Mouse (Mus musculus) CD4-positive, CD25-positive, alpha-beta regulatory T cell, adult 9 weeks (primary cell): ENCODE results near the gene Gpt2. TPM values are rescaled to one million over a fixed set of nuclear protein-coding genes. Genes with fewer than 3 reads are reported as not detected.

Experiments
- polyA plus RNA-seq: library from polyadenylated mRNA; unstranded; fragments of 100-300 nt; shearing (Covaris generic); gene quantifications from one replicate; pipeline ENCODE4 v1.2.1, GENCODE M21; 2017

Gene Gpt2
- 0.36 TPM for polyA plus RNA-seq

DNA sequence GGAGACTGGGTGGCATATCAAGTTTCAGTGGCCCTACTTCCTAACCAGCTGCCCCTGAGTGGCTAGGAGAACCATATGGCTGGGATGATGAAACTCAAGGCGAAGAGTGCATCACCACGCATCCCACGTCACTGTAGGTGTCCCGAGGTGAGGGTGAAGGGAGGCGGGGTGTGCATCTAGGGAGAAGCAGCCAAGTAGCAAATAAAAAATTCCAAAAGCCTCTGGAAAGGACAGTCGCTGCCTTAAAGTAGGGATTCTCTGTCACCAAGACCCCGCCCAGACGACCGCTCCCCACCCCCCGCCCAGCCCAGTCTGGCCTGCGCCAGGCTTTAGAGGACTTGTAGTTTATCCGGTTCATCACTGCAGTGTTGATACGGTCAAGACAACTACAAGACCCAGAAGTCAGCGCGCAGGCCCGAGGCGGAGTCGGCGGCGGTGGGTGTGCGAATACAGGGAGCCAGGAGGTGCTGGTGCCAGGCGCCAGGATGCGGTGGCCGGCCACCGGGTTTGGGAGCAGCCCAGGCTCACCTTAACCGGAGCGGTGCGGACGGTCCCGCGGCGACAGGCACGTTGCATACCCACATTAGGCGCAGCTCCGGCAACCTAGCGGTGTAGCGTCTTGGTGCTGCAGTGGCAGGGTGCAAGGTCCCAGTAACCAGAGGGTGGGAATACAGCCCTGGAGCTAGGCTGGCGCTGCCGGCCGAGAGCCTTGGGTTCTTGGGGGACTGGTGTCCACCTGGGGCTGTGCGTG is at the start of gene Gpt2:
TSS of gene Gpt2 (plus strand) at position 452 of the 751 bp plus-strand sequence.

DNA sequence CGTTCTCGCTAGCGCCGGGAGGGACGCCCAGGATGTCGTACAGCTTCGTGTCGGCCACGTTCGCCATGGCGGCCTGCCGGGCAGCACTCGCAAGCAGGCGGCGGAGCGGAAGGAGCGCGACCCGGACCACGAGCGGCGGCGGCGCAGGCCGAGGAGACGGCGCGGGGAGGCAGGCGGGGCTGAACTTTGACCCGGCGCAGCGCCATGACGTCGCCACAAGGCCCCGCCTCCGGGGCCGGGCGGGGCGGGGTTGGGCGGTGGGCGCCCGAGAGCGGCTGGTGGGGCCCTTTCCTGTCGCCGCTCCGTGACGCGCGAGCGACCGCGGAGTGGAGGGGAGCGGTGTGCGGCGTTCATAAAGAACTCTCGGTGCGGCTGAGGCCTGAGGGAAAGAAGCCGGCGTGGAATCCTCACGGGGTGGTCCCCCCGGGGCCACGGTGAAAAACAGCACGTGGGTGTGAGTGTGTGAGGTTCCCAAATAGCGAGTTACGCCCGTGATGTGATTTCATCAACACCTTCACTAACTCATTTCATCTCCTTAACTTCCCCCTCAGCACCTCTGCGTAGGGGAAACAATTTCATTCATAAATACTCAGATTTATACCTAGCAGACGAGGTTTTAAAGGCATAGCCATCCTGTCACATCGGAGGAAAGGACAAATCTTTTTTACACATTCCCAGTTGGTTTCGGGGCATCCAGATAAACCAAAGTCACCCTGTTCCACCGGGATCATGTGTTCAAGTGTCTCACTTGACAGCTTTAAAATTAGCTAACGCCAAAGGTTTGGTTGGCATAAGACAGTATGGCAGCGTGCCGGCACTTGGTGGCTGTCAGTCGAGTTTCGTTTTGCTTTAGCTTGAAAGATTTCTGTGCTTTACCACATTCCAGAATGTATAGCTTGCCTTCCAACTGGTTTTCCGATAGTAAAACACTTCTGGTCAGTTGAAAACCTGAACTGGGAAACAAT is 63.1 kb downstream of the Gpt2 start, which contains the start of gene Dnaja2:
TSS of gene Dnaja2 (minus strand) at position 164 of the 965 bp plus-strand sequence.

Other genes with a start within 250 kb of the Gpt2 start
- 29.8 TPM for gene Orc6, start 192.9 kb upstream of the Gpt2 start, polyA plus RNA-seq
- 120 TPM for gene Vps35, start 192.8 kb upstream of the Gpt2 start, polyA plus RNA-seq
- not detected for gene Mylk3, start 106.2 kb upstream of the Gpt2 start, polyA plus RNA-seq
- gene 4921524J17Rik, start 59.7 kb upstream of the Gpt2 start, polyA plus RNA-seq = 44.5 TPM
- gene Dnaja2, start 62.8 kb downstream of the Gpt2 start, polyA plus RNA-seq = 154 TPM
- 0.14 TPM for gene Neto2, start 208.3 kb downstream of the Gpt2 start, polyA plus RNA-seq